Mouse (Mus musculus): ENCODE data around the gene Mtg1. TPM values are rescaled to one million over a fixed set of nuclear protein-coding genes. Genes with fewer than 3 reads are reported as not detected.
"Not testable (repeated sequence)": the region's sequence is repeated elsewhere in the genome, so short reads cannot be mapped to it uniquely, and the experiment has no call there.

Gene Mtg1
- polyA plus RNA-seq, 1 experiment from 2014 or later: 28.9 TPM

DNA sequence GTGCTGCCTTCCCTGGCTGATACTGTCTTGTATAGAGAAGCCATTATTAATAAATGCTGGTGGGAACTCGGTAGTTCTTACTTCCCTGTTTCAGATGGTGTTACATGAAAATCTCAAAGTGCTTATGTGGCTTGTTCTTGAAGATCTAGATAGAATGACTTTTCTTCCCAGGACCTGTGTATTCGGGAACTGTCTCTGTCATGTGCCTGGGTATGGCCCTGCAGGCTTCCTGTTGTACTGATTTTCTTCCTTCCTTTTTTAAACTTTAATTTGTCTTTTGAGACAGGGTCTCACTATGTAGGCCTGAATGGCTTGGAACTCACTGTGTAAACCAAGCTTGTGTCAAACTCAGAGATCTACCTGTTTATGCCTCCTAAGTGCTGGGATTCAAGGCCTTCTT is 9.5 kb upstream of the Mtg1 start:
- H3K27ac ChIP-seq (ENCODE audit: poor library complexity, severe bottlenecking): no peak overlapping the region
- H3K27me3 ChIP-seq (replicated peaks): no peaks in the 10 kb centered on the region
- H3K4me1 ChIP-seq (replicated peaks): peaks cover 3% of the 10 kb centered on the region; the same call in 1 of the 2 replicates
- no peaks in the 10 kb centered on the region for H3K9me3 ChIP-seq (replicated peaks)
- peaks cover 25% of the 10 kb centered on the region for H3K36me3 ChIP-seq
- 78% methylated on average over 2 of the region's 2 CpGs for WGBS
- no peak overlapping the region for H3K9ac ChIP-seq
- no peak overlapping the region for H3K4me2 ChIP-seq
- no peak overlapping the region for H3K4me3 ChIP-seq
- no peak for ATAC-seq (ENCODE audit: insufficient number of reproducible peaks, low FRiP score)

DNA sequence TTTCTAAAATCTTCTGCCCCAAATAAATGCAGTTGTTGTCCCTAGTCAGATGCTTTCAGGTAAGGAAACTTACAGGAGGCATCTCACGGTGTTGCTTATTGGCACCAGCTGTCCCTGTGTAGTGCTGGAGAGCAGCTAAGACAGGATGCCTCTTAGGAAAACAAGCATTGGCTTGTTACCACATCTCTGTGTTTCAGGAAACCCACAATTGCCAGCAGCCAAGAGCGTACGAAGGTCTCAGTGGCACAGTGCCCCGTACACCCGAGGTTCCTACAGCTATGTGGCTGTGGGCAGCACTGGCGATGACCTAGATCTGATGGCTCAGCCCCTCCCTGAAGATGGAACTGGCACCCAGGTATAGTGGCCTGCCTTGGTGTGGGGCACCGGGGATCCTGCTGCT is 5.2 kb upstream of the Mtg1 start:
- H3K4me2 ChIP-seq; H3K27ac ChIP-seq (ENCODE audit: poor library complexity, severe bottlenecking); H3K4me1 ChIP-seq (replicated peaks); H3K4me3 ChIP-seq; H3K9ac ChIP-seq; H3K27me3 ChIP-seq (replicated peaks); H3K9me3 ChIP-seq (replicated peaks); ATAC-seq (ENCODE audit: insufficient number of reproducible peaks, low FRiP score): not testable (repeated sequence)
- WGBS: 88% methylated on average over 7 of the region's 7 CpGs
- peaks cover 31% of the 10 kb centered on the region for H3K36me3 ChIP-seq

DNA sequence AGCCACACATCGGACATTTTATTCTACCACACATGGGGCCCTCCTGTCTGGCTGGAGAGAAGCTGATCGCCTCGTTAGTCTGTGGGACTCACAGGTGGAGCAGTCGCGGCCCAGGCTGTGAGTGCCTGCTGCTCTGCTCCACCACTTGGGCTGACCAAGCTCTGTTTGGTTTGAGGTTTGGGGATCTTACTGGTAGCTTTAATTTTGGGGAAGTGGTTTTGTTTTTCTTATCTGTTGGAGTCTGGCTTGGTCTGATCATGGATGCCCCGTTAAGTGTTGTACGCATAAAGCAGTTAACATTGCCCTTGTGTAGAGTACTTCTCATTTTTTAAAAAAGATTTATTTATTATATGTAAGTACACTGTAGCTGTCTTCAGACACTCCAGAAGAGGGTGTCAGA is 3.3 kb upstream of the Mtg1 start:
- not testable (repeated sequence) for H3K4me1 ChIP-seq (replicated peaks); H3K9me3 ChIP-seq (replicated peaks); ATAC-seq (ENCODE audit: insufficient number of reproducible peaks, low FRiP score); H3K27me3 ChIP-seq (replicated peaks); H3K4me2 ChIP-seq; H3K4me3 ChIP-seq; H3K27ac ChIP-seq (ENCODE audit: poor library complexity, severe bottlenecking); H3K9ac ChIP-seq
- 86% methylated on average over 7 of the region's 7 CpGs for WGBS
- peaks cover 30% of the 10 kb centered on the region for H3K36me3 ChIP-seq

DNA sequence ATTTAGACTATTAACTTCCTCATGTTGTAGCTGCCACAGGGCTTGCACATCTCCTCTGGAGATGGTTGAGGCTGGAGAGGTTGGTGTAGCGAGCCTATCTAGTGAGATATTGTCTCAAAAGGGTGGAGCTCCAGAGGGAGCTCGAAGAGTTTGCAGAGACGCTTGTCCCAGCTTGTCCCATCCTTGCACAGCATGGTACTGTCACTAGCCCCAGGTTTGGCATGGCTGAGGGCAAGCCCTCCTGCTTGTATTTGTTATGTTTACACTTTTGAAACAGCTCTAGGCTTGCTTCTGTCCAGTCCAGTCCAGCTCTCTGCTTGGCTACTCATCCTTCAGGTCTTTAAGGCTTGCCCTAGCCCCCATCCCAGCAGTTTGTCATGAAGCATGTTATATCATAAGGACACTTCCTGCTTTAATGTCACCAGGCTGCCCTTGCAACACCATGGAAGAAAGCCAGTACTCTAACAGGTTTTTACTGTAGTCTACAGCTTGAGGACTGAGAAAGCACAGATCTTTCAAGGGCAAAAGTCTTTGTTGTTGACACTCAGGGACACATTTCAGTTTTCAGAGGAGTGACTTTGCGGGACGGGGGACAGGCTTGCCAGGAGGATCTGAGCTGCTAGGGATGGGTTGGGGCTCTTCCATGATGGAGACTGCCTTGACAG is 2.1 kb upstream of the Mtg1 start:
- H3K36me3 ChIP-seq: peaks cover 21% of the 10 kb centered on the region
- 85% methylated on average over 5 of the region's 5 CpGs for WGBS
- H3K4me3 ChIP-seq: no peak overlapping the region
- H3K9me3 ChIP-seq (replicated peaks): no peaks in the 10 kb centered on the region
- H3K4me1 ChIP-seq (replicated peaks): peaks cover 6% of the 10 kb centered on the region
- no peaks in the 10 kb centered on the region for H3K27me3 ChIP-seq (replicated peaks)
- no peak for ATAC-seq (ENCODE audit: insufficient number of reproducible peaks, low FRiP score)
- no peak overlapping the region for H3K27ac ChIP-seq (ENCODE audit: poor library complexity, severe bottlenecking)
- no peak overlapping the region for H3K4me2 ChIP-seq
- no peak overlapping the region for H3K9ac ChIP-seq

DNA sequence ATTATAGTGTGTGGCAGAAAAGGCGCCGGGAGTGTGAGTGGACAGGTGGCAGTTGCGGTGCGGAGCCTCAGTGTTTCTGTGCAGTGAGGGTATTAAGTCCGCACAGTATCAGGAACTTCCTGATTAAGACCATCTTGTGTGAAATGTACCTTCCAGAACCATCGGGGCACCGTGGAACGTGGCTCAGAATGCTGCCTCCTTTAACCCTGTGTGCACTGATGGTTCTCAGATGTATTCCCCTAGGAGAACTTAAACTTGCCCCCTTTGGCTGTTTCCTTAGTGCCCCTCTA is 602 bp downstream of the Mtg1 start:
- peak overlapping the region; percentile 37 for H3K27ac ChIP-seq (ENCODE audit: poor library complexity, severe bottlenecking)
- peaks cover 5% of the 10 kb centered on the region; the same call in 1 of the 2 replicates for H3K36me3 ChIP-seq
- H3K9ac ChIP-seq: peak overlapping the region; percentile 84
- no peaks in the 10 kb centered on the region for H3K27me3 ChIP-seq (replicated peaks)
- ATAC-seq (ENCODE audit: insufficient number of reproducible peaks, low FRiP score): no peak
- H3K9me3 ChIP-seq (replicated peaks): no peaks in the 10 kb centered on the region
- peak overlapping the region; percentile 80 for H3K4me2 ChIP-seq
- H3K4me1 ChIP-seq (replicated peaks): peaks cover 6% of the 10 kb centered on the region
- 0% methylated on average over 8 of the region's 8 CpGs for WGBS
- peak overlapping the region; percentile 81 for H3K4me3 ChIP-seq

DNA sequence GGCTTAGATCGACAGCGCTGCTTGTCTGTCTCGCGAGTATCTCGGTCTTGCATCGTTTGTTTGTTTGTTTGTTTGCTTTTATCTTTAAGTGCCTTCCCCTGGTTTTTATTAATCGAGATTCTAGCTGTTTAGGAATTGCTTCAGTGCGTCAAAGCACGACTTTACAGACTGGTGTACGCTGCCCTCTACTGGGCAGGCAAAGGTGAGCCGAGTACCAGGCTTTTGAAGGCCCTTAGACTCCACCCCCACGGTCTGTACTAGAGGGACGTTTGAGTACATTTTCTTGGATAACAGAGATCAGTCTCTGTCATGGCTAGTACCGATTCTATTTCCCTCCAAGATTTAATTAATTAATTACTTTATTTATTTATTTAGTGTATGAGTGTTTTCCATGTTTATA is 4.0 kb downstream of the Mtg1 start:
- Histone ChIP-seq H3K36me3 (no peaks in the 10 kb centered on the region; the same call in 1 of the 2 replicates), H3K4me1 (replicated peaks) (peaks cover 6% of the 10 kb centered on the region), H3K9ac (0 out of 2 replicates have a peak overlapping the region, but pooled peaks have one; percentile 26), H3K27me3 (replicated peaks) (no peaks in the 10 kb centered on the region), H3K4me3 (no peak overlapping the region), H3K4me2 (peak overlapping the region; percentile 17; the same call in 1 of the 2 replicates), H3K9me3 (replicated peaks) (no peaks in the 10 kb centered on the region), H3K27ac (ENCODE audit: poor library complexity, severe bottlenecking) (no peak overlapping the region)
- ATAC-seq (ENCODE audit: insufficient number of reproducible peaks, low FRiP score): no peak
- 6% methylated on average over 14 of the region's 14 CpGs for WGBS

DNA sequence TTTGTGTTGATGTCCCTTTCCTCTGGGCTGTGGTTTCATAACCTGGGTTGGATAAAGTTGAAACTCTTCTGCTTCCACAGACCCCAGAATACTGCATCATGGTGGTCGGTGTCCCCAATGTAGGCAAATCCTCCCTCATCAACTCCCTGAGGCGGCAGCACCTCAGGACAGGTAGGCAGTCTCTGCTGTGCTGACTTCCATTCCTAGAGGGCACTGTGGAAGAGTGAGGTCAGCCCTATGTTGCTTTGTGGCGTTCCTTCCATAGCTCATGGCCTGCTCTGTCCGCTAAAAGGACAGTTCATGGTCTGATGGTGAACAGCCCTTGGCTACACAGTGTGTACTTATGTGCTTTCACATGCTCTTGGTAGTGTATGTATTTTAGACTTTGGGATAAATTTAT is 7.2 kb downstream of the Mtg1 start:
- 74% methylated on average over 4 of the region's 4 CpGs for WGBS

DNA sequence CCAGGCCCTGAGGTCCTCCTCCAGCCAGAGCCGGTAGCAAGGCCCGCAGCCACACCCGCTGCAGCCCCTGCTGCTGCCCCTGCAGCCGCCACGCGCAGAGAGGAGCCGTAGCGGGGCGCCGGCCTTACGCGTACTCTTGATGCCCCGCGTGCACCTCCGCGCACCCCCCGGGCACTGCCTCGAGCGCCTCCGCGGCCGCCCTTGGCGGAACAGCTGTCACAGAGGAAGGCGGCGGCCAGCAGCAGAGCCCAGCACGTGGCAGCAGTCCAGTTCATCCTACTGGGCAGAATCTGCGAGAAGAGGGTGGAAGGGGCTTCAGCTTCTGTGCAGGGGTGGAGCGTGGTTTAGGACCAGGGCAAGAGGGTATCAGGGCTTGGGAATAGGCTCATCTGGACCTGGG is 16.0 kb downstream of the Mtg1 start:
- peak overlapping the region; percentile 55 for H3K4me2 ChIP-seq
- H3K9me3 ChIP-seq (replicated peaks): no peaks in the 10 kb centered on the region
- peaks cover 63% of the 10 kb centered on the region for H3K27me3 ChIP-seq (replicated peaks)
- ATAC-seq (ENCODE audit: insufficient number of reproducible peaks, low FRiP score): no peak
- WGBS: 6% methylated on average over 28 of the region's 28 CpGs
- H3K27ac ChIP-seq (ENCODE audit: poor library complexity, severe bottlenecking): no peak overlapping the region
- peaks cover 4% of the 10 kb centered on the region; the same call in 1 of the 2 replicates for H3K36me3 ChIP-seq
- H3K4me3 ChIP-seq: peak overlapping the region; percentile 18
- peak overlapping the region; percentile 43; the same call in 1 of the 2 replicates for H3K9ac ChIP-seq
- peaks cover 15% of the 10 kb centered on the region for H3K4me1 ChIP-seq (replicated peaks)

More for the DNA sequence above, 7.2 kb downstream of the Mtg1 start:
- ATAC-seq (ENCODE audit: insufficient number of reproducible peaks, low FRiP score): no peak
- Histone ChIP-seq H3K4me1 (replicated peaks) (no peaks in the 10 kb centered on the region), H3K4me2 (no peak overlapping the region), H3K9me3 (replicated peaks) (no peaks in the 10 kb centered on the region), H3K36me3 (peaks cover 11% of the 10 kb centered on the region), H3K4me3 (no peak overlapping the region), H3K9ac (no peak overlapping the region), H3K27me3 (replicated peaks) (no peaks in the 10 kb centered on the region), H3K27ac (ENCODE audit: poor library complexity, severe bottlenecking) (no peak overlapping the region)

DNA sequence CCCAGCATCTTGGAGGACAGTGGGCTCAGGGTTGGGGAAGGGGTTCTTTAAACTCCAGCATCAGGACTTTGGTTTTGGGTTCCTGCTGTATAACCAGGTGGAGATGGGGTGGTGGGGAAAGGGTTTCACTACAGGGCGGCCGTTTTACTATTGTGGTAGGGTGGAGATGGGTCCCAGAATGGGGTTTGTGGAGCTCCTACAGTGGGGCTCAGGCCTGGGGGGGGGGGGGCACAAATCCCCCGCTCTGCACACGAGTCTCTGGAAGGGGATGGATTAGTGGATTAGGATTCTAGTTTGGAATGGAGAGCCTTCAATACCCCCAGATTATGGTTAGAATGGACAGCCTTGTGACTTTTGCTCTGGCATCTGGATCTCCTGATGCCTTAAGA is 16.5 kb downstream of the Mtg1 start:
- H3K27ac ChIP-seq (ENCODE audit: poor library complexity, severe bottlenecking): no peak overlapping the region
- 18% methylated on average over 4 of the region's 4 CpGs for WGBS
- H3K9me3 ChIP-seq (replicated peaks): no peaks in the 10 kb centered on the region
- ATAC-seq (ENCODE audit: insufficient number of reproducible peaks, low FRiP score): no peak
- H3K27me3 ChIP-seq (replicated peaks): peaks cover 67% of the 10 kb centered on the region
- peaks cover 15% of the 10 kb centered on the region for H3K4me1 ChIP-seq (replicated peaks)
- peaks cover 4% of the 10 kb centered on the region; the same call in 1 of the 2 replicates for H3K36me3 ChIP-seq
- 0 out of 2 replicates have a peak overlapping the region, but pooled peaks have one; percentile 43 for H3K9ac ChIP-seq
- peak overlapping the region; percentile 18; the same call in 1 of the 2 replicates for H3K4me3 ChIP-seq
- peak overlapping the region; percentile 56 for H3K4me2 ChIP-seq

DNA sequence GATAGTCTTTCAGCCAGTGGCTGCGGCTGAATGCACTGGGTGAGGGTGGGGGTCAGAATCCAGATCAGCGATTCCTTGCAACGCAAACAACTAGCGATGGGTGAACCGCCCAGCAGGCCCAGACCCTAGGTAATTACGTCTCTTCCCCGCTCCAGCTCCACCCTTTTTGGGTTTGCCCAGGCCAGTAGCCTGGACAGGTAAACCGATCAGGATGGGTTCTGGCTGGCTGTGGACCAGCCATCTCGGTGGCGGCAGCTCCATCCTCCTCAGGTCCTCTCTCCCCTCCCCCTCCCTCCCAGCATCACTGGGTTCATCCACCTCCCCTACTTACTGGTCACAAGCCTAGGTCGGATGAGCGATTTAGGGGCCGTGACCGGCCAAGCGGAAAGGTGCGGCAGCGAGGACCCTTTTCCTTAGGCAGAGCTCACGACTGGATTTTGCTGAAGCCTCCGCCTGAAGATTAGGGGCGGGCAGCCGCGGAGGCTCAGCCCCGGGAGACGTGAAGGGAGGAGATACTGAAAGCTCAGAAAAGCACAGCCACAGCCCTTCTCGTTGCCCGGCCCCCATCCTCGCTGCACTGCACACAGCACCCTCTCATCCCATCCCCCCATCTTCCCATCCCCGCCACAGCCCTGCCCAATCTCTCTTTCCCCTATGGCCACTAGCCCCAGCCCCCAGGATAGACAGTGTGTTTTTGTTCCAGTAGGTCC is 17.0 kb downstream of the Mtg1 start, which contains the start of gene Sprn:
TSS of gene Sprn (minus strand) at position 660 of the 710 bp plus-strand sequence.
- 4% methylated on average over 28 of the region's 28 CpGs for WGBS
- peaks cover 4% of the 10 kb centered on the region; the same call in 1 of the 2 replicates for H3K36me3 ChIP-seq
- peak within 1 kb of the TSS; percentile 56 for H3K4me2 ChIP-seq
- H3K9me3 ChIP-seq (replicated peaks): no peaks in the 10 kb centered on the region
- peak within 1 kb of the TSS; percentile 27 for H3K4me3 ChIP-seq
- ATAC-seq (ENCODE audit: insufficient number of reproducible peaks, low FRiP score): no peak
- no peak within 1 kb of the TSS for H3K9ac ChIP-seq
- no peak within 1 kb of the TSS for H3K27ac ChIP-seq (ENCODE audit: poor library complexity, severe bottlenecking)
- H3K27me3 ChIP-seq (replicated peaks): peaks cover 68% of the 10 kb centered on the region
- H3K4me1 ChIP-seq (replicated peaks): peaks cover 15% of the 10 kb centered on the region

DNA sequence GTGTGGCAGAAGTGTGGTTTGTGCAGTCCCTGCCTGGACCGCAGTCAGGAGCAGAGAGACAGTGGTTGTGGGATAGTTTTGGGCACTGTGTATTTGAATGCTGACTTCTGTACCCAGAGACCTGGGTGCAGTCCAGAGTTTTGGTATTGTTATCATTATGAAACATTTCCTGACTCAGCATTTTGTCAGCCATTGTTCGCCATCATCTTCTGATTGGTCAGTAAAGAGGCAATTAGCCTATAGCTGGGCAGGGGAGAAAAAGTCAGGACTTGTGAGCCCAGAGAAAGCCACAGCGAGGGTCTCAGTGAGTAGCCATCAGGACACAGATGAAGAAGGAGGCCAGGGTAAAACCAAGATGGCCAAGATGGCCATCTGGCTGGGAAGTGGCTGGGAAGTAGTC is 23.0 kb downstream of the Mtg1 start:
- Histone ChIP-seq H3K4me3 (no peak overlapping the region), H3K4me1 (replicated peaks) (no peaks in the 10 kb centered on the region), H3K36me3 (no peaks in the 10 kb centered on the region), H3K9me3 (replicated peaks) (no peaks in the 10 kb centered on the region), H3K27ac (ENCODE audit: poor library complexity, severe bottlenecking) (no peak overlapping the region), H3K9ac (no peak overlapping the region), H3K27me3 (replicated peaks) (peaks cover 27% of the 10 kb centered on the region), H3K4me2 (no peak overlapping the region)
- 73% methylated on average over 3 of the region's 3 CpGs for WGBS
- ATAC-seq (ENCODE audit: insufficient number of reproducible peaks, low FRiP score): no peak

Data from heart, embryonic 12.5 days (tissue).